Mouse (Mus musculus) heart, adult 2 months (tissue): Measurements from ENCODE around the gene Parg.

Experiments used
- CTCF ChIP-seq: fragments of 200-600 bp; IDR thresholded peaks from 2 replicates; pipeline ENCODE4 v1.8.1; 2022; ENCODE audit warnings: antibody characterized with exemption, mild to moderate bottlenecking, moderate library complexity
- EP300 ChIP-seq: fragments of 200-500 bp; IDR thresholded peaks from 2 replicates; pipeline ENCODE4 v1.6.1; 2011; ENCODE audit warnings: low read depth, low read length, control low read depth; ENCODE audit not compliant: insufficient read depth
- POLR2A ChIP-seq: fragments of 200-500 bp; IDR thresholded peaks from 2 replicates; pipeline ENCODE4 v1.6.1; 2011; ENCODE audit warnings: mild to moderate bottlenecking, low read depth, low read length, control low read depth; ENCODE audit not compliant: insufficient read depth

DNA sequence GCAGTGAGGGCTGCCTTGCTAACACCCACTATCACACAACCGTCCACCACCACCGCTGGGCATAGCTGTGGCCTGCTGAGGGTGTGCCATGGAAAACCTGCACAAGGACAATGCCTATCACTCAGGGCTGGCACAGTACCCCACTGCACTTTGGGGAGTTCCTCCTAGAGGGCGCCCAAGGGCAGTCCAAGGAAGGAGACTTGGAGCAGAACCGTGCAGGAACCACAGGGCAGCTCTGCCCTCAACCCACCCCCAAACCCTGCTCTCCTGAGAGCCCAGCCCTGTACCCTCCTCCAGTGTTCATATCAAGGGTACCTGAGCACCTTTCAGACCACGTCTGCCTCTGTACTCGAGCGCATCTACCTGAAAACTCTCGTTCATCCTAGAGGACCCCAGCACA, 108.1 kb downstream of the Parg start:
- TF ChIP-seq POLR2A, result no peak
- TF ChIP-seq CTCF, result peak; percentile 59
- no peak for TF ChIP-seq EP300
